ENCODE assay signal across 9 mouse cellular contexts in the genomic region with DNA sequence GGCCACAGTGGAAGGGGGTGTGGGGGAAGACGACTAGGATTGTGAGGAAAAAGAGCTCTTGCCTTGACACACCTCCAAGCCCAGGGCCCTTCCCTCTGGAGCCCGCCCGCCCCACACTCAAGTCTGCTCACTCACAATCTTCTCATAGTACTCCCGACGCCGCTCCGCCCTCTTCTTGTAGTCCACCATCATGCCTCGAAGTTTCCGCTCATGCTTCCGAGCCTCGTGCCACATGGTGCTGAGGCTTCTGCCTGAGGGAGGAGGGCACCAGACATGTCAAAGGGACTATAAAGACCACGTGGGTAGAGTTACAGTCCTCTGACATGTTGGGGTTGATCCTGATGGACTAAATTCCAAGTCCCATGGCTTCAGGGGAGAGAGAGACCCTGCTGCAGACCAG. TPM values are rescaled to one million over a fixed set of nuclear protein-coding genes. Genes with fewer than 3 reads are reported as not detected.
A peak's percentile ranks its signal among the peaks of the same experiment; 100 is the strongest.
DNase-seq lines count a peak whose midpoint lies in the region; ATAC-seq and TF ChIP-seq lines count a peak whose summit lies in the region.
"Had no signal": no experiment of that assay in that cellular context is flagged by ENCODE, and none has a peak within 500 bp of the region (broad histone marks: within the 10 kb centered on the region; RNA-seq: fewer than 3 reads in every experiment).

No protein-coding gene starts in this region.

- no peaks in the 10 kb centered on the region for H3K27me3 ChIP-seq in kidney, postnatal 0 days (ENCODE audit: insufficient read depth, low read length)
- H3K27me3 ChIP-seq in embryonic facial prominence, embryonic 12.5 days = no peaks in the 10 kb centered on the region
- H3K27me3 ChIP-seq in limb, embryonic 10.5 days (ENCODE audit: low read depth, poor library complexity, severe bottlenecking) = no peaks in the 10 kb centered on the region
- no peaks in the 10 kb centered on the region for H3K27me3 ChIP-seq in neural tube, embryonic 15.5 days (replicated peaks)

- ATAC-seq in kidney, postnatal 0 days (replicated peaks; ENCODE audit: low FRiP score, low read depth) = no peak
- no peak for ATAC-seq in embryonic facial prominence, embryonic 12.5 days (ENCODE audit: insufficient number of reproducible peaks, insufficient read depth, low FRiP score, low TSS enrichment)
- no peak for ATAC-seq in neural tube, embryonic 15.5 days (ENCODE audit: low FRiP score)
- ATAC-seq in megakaryocyte progenitor cell, adult 5-6 weeks (replicated peaks; ENCODE audit: poor library complexity) = no peak

- DNase-seq in kidney, postnatal 0 days (ENCODE audit: low spot score) = no peak
- DNase-seq in kidney, postnatal 10 days = no peak
- DNase-seq in limb, embryonic 10.5 days (ENCODE audit: low spot score) = no peak
- no peak for DNase-seq in thymus, postnatal 14 days
- no peak for DNase-seq in layer of hippocampus, adult 8-10 months (ENCODE audit: low spot score in 2 of 2)
- DNase-seq: thymus, postnatal 4 days had no signal

- no peak for TF ChIP-seq CTCF in kidney, postnatal 0 days (IDR thresholded peaks at IDR 0.05; ENCODE audit: low read depth)

- H3K9me3 ChIP-seq in kidney, postnatal 0 days (replicated peaks; ENCODE audit: low read length) = no peaks in the 10 kb centered on the region
- no peaks in the 10 kb centered on the region for H3K9me3 ChIP-seq in embryonic facial prominence, embryonic 12.5 days
- H3K9me3 ChIP-seq in limb, embryonic 10.5 days (replicated peaks) = no peaks in the 10 kb centered on the region
- no peaks in the 10 kb centered on the region for H3K9me3 ChIP-seq in neural tube, embryonic 15.5 days (replicated peaks)

- H3K4me3 ChIP-seq in kidney, postnatal 0 days (replicated peaks; ENCODE audit: low read depth, low read length) = peak overlapping the region; percentile 97; the same call in 1 of the 2 replicates
- peak overlapping the region; percentile 99 for H3K4me3 ChIP-seq in embryonic facial prominence, embryonic 12.5 days
- H3K4me3 ChIP-seq in limb, embryonic 10.5 days = peak overlapping the region; percentile 86
- H3K4me3 ChIP-seq in neural tube, embryonic 15.5 days (replicated peaks) = peak overlapping the region; percentile 100

- peak overlapping the region; percentile 90 for H3K4me2 ChIP-seq in kidney, postnatal 0 days (ENCODE audit: low read length)
- peak overlapping the region; percentile 91 for H3K4me2 ChIP-seq in embryonic facial prominence, embryonic 12.5 days (replicated peaks)
- H3K4me2 ChIP-seq in neural tube, embryonic 15.5 days = peak overlapping the region; percentile 92

- 0 out of 2 replicates have a peak overlapping the region, but pooled peaks have one; percentile 96 for H3K9ac ChIP-seq in kidney, postnatal 0 days (ENCODE audit: low read depth, low read length)
- H3K9ac ChIP-seq in embryonic facial prominence, embryonic 12.5 days = peak overlapping the region; percentile 97; the same call in 1 of the 2 replicates
- peak overlapping the region; percentile 99 for H3K9ac ChIP-seq in neural tube, embryonic 15.5 days (replicated peaks)

- H3K36me3 ChIP-seq in kidney, postnatal 0 days (ENCODE audit: insufficient read depth, low read length) = peaks cover 12% of the 10 kb centered on the region
- peaks cover 37% of the 10 kb centered on the region for H3K36me3 ChIP-seq in embryonic facial prominence, embryonic 12.5 days
- peaks cover 51% of the 10 kb centered on the region for H3K36me3 ChIP-seq in limb, embryonic 10.5 days
- H3K36me3 ChIP-seq in neural tube, embryonic 15.5 days = peaks cover 31% of the 10 kb centered on the region

- no peaks in the 10 kb centered on the region; the same call in 1 of the 2 replicates for H3K4me1 ChIP-seq in kidney, postnatal 0 days (replicated peaks; ENCODE audit: insufficient read depth, low read length)
- H3K4me1 ChIP-seq in embryonic facial prominence, embryonic 12.5 days = peaks cover 18% of the 10 kb centered on the region
- peaks cover 22% of the 10 kb centered on the region for H3K4me1 ChIP-seq in limb, embryonic 10.5 days
- peaks cover 48% of the 10 kb centered on the region for H3K4me1 ChIP-seq in neural tube, embryonic 15.5 days

- no peak overlapping the region for H3K27ac ChIP-seq in kidney, postnatal 0 days
- no peak overlapping the region for H3K27ac ChIP-seq in embryonic facial prominence, embryonic 12.5 days
- H3K27ac ChIP-seq in limb, embryonic 10.5 days = no peak overlapping the region
- H3K27ac ChIP-seq in neural tube, embryonic 15.5 days (replicated peaks) = no peak overlapping the region

- WGBS in kidney, postnatal 0 days = 70% methylated on average over 12 of the region's 12 CpGs
- 82% methylated on average over 12 of the region's 12 CpGs for WGBS in embryonic facial prominence, embryonic 12.5 days
- WGBS in limb, embryonic 10.5 days = 88% methylated on average over 12 of the region's 12 CpGs
- 84% methylated on average over 12 of the region's 12 CpGs for WGBS in neural tube, embryonic 15.5 days

RNA-seq across cellular contexts. Expression of gene Clasrp, which starts 1.2 kb away (rescaled TPM):
- polyA plus RNA-seq in kidney, postnatal 0 days (2015; fragmentation: Nextera tagmentation; extraction: Ambion mirVana) = 33.5 and 35.1 TPM in 2 replicates
- polyA plus RNA-seq in embryonic facial prominence, embryonic 12.5 days (2016; fragmentation: Nextera tagmentation; extraction: Ambion mirVana) = 72.7 and 80.7 TPM in 2 replicates
- 59.0 and 63.4 TPM in 2 replicates for polyA plus RNA-seq in limb, embryonic 10.5 days (2016; fragmentation: Nextera tagmentation; extraction: Ambion mirVana)
- polyA plus RNA-seq in neural tube, embryonic 15.5 days (2015; fragmentation: Nextera tagmentation; extraction: Ambion mirVana) = 51.0 and 61.5 TPM in 2 replicates
- total RNA-seq in megakaryocyte progenitor cell, adult 5-6 weeks (2015) = 9.6 and 11.7 TPM in 2 replicates
- total RNA-seq in megakaryocyte progenitor cell, adult 5-6 weeks (2017) = 30.2 and 32.6 TPM in 2 replicates
- total RNA-seq in layer of hippocampus, adult 8-10 months (2022) = 100 to 1,000 TPM in 2 of 4 experiments, 10 to 100 TPM in 2; 96.9 to 109 (median 101) TPM

RNA-seq across cellular contexts. Expression of gene Gemin7, which starts 25.7 kb away (rescaled TPM):
- 164 and 167 TPM in 2 replicates for polyA plus RNA-seq in kidney, postnatal 0 days (2015; fragmentation: Nextera tagmentation; extraction: Ambion mirVana)
- polyA plus RNA-seq in embryonic facial prominence, embryonic 12.5 days (2016; fragmentation: Nextera tagmentation; extraction: Ambion mirVana) = 150 and 164 TPM in 2 replicates
- 196 and 201 TPM in 2 replicates for polyA plus RNA-seq in limb, embryonic 10.5 days (2016; fragmentation: Nextera tagmentation; extraction: Ambion mirVana)
- polyA plus RNA-seq in neural tube, embryonic 15.5 days (2015; fragmentation: Nextera tagmentation; extraction: Ambion mirVana) = 145 and 154 TPM in 2 replicates
- 65.5 and 73.4 TPM in 2 replicates for total RNA-seq in megakaryocyte progenitor cell, adult 5-6 weeks (2015)
- total RNA-seq in megakaryocyte progenitor cell, adult 5-6 weeks (2017) = 33.5 and 36.9 TPM in 2 replicates
- total RNA-seq in layer of hippocampus, adult 8-10 months (2022) = 10 to 100 TPM; 43.4 to 54.4 (median 49.2) TPM

RNA-seq across cellular contexts. Expression of gene Zfp296, which starts 26.0 kb away (rescaled TPM):
- 0.17 and 0.34 TPM in 2 replicates for polyA plus RNA-seq in kidney, postnatal 0 days (2015; fragmentation: Nextera tagmentation; extraction: Ambion mirVana)
- polyA plus RNA-seq in embryonic facial prominence, embryonic 12.5 days (2016; fragmentation: Nextera tagmentation; extraction: Ambion mirVana) = 0.17 and 0.36 TPM in 2 replicates
- polyA plus RNA-seq in limb, embryonic 10.5 days (2016; fragmentation: Nextera tagmentation; extraction: Ambion mirVana) = 0.71 and 0.93 TPM in 2 replicates
- 0.23 and 0.61 TPM in 2 replicates for polyA plus RNA-seq in neural tube, embryonic 15.5 days (2015; fragmentation: Nextera tagmentation; extraction: Ambion mirVana)
- total RNA-seq in megakaryocyte progenitor cell, adult 5-6 weeks (2015) = 5.9 and 6.8 TPM in 2 replicates
- total RNA-seq in megakaryocyte progenitor cell, adult 5-6 weeks (2017) = 2.8 and 4.4 TPM in 2 replicates
- total RNA-seq in layer of hippocampus, adult 8-10 months (2022) = 1 to 10 TPM in 2 of 4 experiments, under 1 TPM in 2; 0.90 to 1.3 (median 1.0) TPM

RNA-seq across cellular contexts. Expression of gene Relb, which starts 26.2 kb away (rescaled TPM):
- 9.3 and 10.6 TPM in 2 replicates for polyA plus RNA-seq in kidney, postnatal 0 days (2015; fragmentation: Nextera tagmentation; extraction: Ambion mirVana)
- 8.0 and 8.5 TPM in 2 replicates for polyA plus RNA-seq in embryonic facial prominence, embryonic 12.5 days (2016; fragmentation: Nextera tagmentation; extraction: Ambion mirVana)
- 3.8 and 4.2 TPM in 2 replicates for polyA plus RNA-seq in limb, embryonic 10.5 days (2016; fragmentation: Nextera tagmentation; extraction: Ambion mirVana)
- 9.6 and 12.8 TPM in 2 replicates for polyA plus RNA-seq in neural tube, embryonic 15.5 days (2015; fragmentation: Nextera tagmentation; extraction: Ambion mirVana)
- total RNA-seq in megakaryocyte progenitor cell, adult 5-6 weeks (2015) = 0.22 TPM in 1 of 2 replicates, not detected in the other
- total RNA-seq in megakaryocyte progenitor cell, adult 5-6 weeks (2017) = 0.74 and 2.5 TPM in 2 replicates
- total RNA-seq in layer of hippocampus, adult 8-10 months (2022) = 10 to 100 TPM in 2 of 4 experiments, 1 to 10 TPM in 2; 8.3 to 11.2 (median 10.5) TPM

RNA-seq across cellular contexts. Expression of gene Ppp1r37, which starts 40.2 kb away (rescaled TPM):
- 15.3 and 17.1 TPM in 2 replicates for polyA plus RNA-seq in kidney, postnatal 0 days (2015; fragmentation: Nextera tagmentation; extraction: Ambion mirVana)
- 36.0 and 40.6 TPM in 2 replicates for polyA plus RNA-seq in embryonic facial prominence, embryonic 12.5 days (2016; fragmentation: Nextera tagmentation; extraction: Ambion mirVana)
- 25.9 and 27.2 TPM in 2 replicates for polyA plus RNA-seq in limb, embryonic 10.5 days (2016; fragmentation: Nextera tagmentation; extraction: Ambion mirVana)
- 41.0 and 42.3 TPM in 2 replicates for polyA plus RNA-seq in neural tube, embryonic 15.5 days (2015; fragmentation: Nextera tagmentation; extraction: Ambion mirVana)
- 11.0 and 11.7 TPM in 2 replicates for total RNA-seq in megakaryocyte progenitor cell, adult 5-6 weeks (2015)
- 13.4 and 18.1 TPM in 2 replicates for total RNA-seq in megakaryocyte progenitor cell, adult 5-6 weeks (2017)
- total RNA-seq in layer of hippocampus, adult 8-10 months (2022) = 100 to 1,000 TPM in 2 of 4 experiments, 10 to 100 TPM in 2; 97.7 to 120 (median 108) TPM
